Comparison of ENCODE assay signal across 10 mouse cellular contexts in genomic region chr11:19964333-19964732, GRCm38 (mm10). TPM values are rescaled to one million over a fixed set of nuclear protein-coding genes. Genes with fewer than 3 reads are reported as not detected.
DNase-seq lines count a peak whose midpoint lies in the region; ATAC-seq and TF ChIP-seq lines count a peak whose summit lies in the region.
"Had no signal": no experiment of that assay in that cellular context is flagged by ENCODE, and none has a peak within 500 bp of the region (broad histone marks: within the 10 kb centered on the region; RNA-seq: fewer than 3 reads in every experiment).

No protein-coding gene starts in this region.

- no peaks in the 10 kb centered on the region for H3K36me3 ChIP-seq in kidney, adult 2 months (ENCODE audit: control insufficient read depth, insufficient read depth, low read length)
- no peaks in the 10 kb centered on the region for H3K36me3 ChIP-seq in liver, postnatal 0 days (replicated peaks; ENCODE audit: insufficient read depth, low read length)

- H3K9ac ChIP-seq in liver, postnatal 0 days (replicated peaks), result 0 out of 2 replicates have a peak overlapping the region, but pooled peaks have one; percentile 16
- H3K9ac ChIP-seq: forebrain, postnatal 0 days had no signal

- no peak for TF ChIP-seq POLR2A in kidney, adult 2 months (IDR thresholded peaks at IDR 0.05; ENCODE audit: low read depth, low read length)

- peak overlapping the region; percentile 82 for H3K27ac ChIP-seq in gastrocnemius, adult 2 months
- peak overlapping the region; percentile 48 for H3K27ac ChIP-seq in layer of hippocampus, adult 2 months
- H3K27ac ChIP-seq in kidney, adult 2 months (ENCODE audit: insufficient read depth, low read depth, low read length), result peak overlapping the region; percentile 88
- peak overlapping the region; percentile 76 for H3K27ac ChIP-seq in liver, postnatal 0 days (ENCODE audit: low read depth)

- H3K4me1 ChIP-seq in kidney, adult 2 months (ENCODE audit: control insufficient read depth, insufficient read depth, low read length), result peaks cover 58% of the 10 kb centered on the region
- H3K4me1 ChIP-seq in liver, postnatal 0 days (ENCODE audit: insufficient read depth), result peaks cover 45% of the 10 kb centered on the region

- DNase-seq in gastrocnemius, adult 2 months, result no peak
- DNase-seq in gastrocnemius, postnatal 4 days (ENCODE audit: low spot score in 2 of 2), result no peak
- DNase-seq in layer of hippocampus, adult 2 months (ENCODE audit: low spot score in 2 of 2), result no peak
- DNase-seq in layer of hippocampus, adult 11-12 months (ENCODE audit: low spot score), result no peak
- DNase-seq in kidney, adult 2 months, result peak; percentile 54
- no peak for DNase-seq in liver, postnatal 0 days
- no peak for DNase-seq in layer of hippocampus, adult 18-20 months (ENCODE audit: low spot score in 2 of 2)
- DNase-seq in right cerebral cortex, adult 2 months (ENCODE audit: low spot score in 2 of 2), result no peak
- DNase-seq: forebrain, postnatal 0 days; lung, postnatal 36 days had no signal

- no peak for TF ChIP-seq CTCF in gastrocnemius, adult 2 months (IDR thresholded peaks at IDR 0.05)
- TF ChIP-seq CTCF in layer of hippocampus, adult 2 months (conservative IDR thresholded peaks at IDR 0.05), result no peak
- no peak for TF ChIP-seq CTCF in kidney, adult 2 months (conservative IDR thresholded peaks at IDR 0.05; ENCODE audit: insufficient read depth, insufficient read length, low read depth, low read length)
- TF ChIP-seq CTCF in liver, postnatal 0 days (IDR thresholded peaks at IDR 0.05; ENCODE audit: low read depth), result no peak

- peak overlapping the region; percentile 39 for H3K4me3 ChIP-seq in gastrocnemius, adult 2 months
- H3K4me3 ChIP-seq in layer of hippocampus, adult 2 months, result no peak overlapping the region
- no peak overlapping the region for H3K4me3 ChIP-seq in kidney, adult 2 months (ENCODE audit: insufficient read depth, low read depth, low read length)
- no peak overlapping the region for H3K4me3 ChIP-seq in liver, postnatal 0 days (ENCODE audit: low read depth, low read length)

- intact Hi-C loops in gastrocnemius, adult 2 months (cut with DNase I), result loop anchor here (5.0 kb wide), 1 partner anchor 37 kb away; no protein-coding TSS in a partner anchor

- TF ChIP-seq EP300 in liver, postnatal 0 days (IDR thresholded peaks at IDR 0.05; ENCODE audit: low read depth), result no peak

- H3K4me2 ChIP-seq in liver, postnatal 0 days (ENCODE audit: low read depth, low read length), result peak overlapping the region; percentile 20; the same call in 1 of the 2 replicates

- no peaks in the 10 kb centered on the region for H3K9me3 ChIP-seq in liver, postnatal 0 days (ENCODE audit: low read length)

- ATAC-seq in liver, postnatal 0 days, result no peak
- ATAC-seq: forebrain, postnatal 0 days had no signal

- no peaks in the 10 kb centered on the region for H3K27me3 ChIP-seq in kidney, adult 2 months (replicated peaks; ENCODE audit: control insufficient read depth, insufficient read depth, low read length)
- H3K27me3 ChIP-seq in liver, postnatal 0 days (ENCODE audit: insufficient read depth, low read length), result no peaks in the 10 kb centered on the region

- WGBS in kidney, adult 2 months, result 47% methylated on average over 5 of the region's 5 CpGs
- WGBS in liver, postnatal 0 days (ENCODE audit: insufficient replicate concordance), result 77% methylated on average over 5 of the region's 5 CpGs

RNA-seq across cellular contexts. Expression of gene Spred2, which starts 40.2 kb away (rescaled TPM):
- total RNA-seq in gastrocnemius, adult 2 months (2021), result 1 to 10 TPM; 5.6 to 7.8 TPM
- 10 to 100 TPM; 21.2 to 26.4 TPM for total RNA-seq in gastrocnemius, postnatal 4 days (2021)
- 10 to 100 TPM; 88.2 to 89.4 TPM for total RNA-seq in layer of hippocampus, adult 2 months (2021)
- 20.0 and 21.2 TPM in 2 replicates for polyA plus RNA-seq in kidney, adult 2 months (2012; rRNA removed)
- polyA plus RNA-seq in liver, postnatal 0 days (2015; fragmentation: Nextera tagmentation; extraction: Ambion mirVana), result 1.3 and 1.4 TPM in 2 replicates
- 10 to 100 TPM; 92.2 to 97.0 TPM for total RNA-seq in layer of hippocampus, adult 18-20 months (2021)
